Mouse (Mus musculus) forebrain, postnatal 0 days (tissue): ENCODE data around the gene Psors1c2. TPM values are rescaled to one million over a fixed set of nuclear protein-coding genes. Genes with fewer than 3 reads are reported as not detected.
A peak's percentile ranks its signal among the peaks of the same experiment; 100 is the strongest.

Source experiments
- ATAC-seq: fragments of 200-750 bp; cut with Nextera tagmentation; 2 replicates; pipeline ENCODE4 v1.8.0; 2017; ENCODE audit warnings: mild to moderate bottlenecking, moderate library complexity
- DNase-seq: peaks from one replicate; pipeline ENCODE4 v3.0.0-alpha.2; 2015
- H3K27ac ChIP-seq: fragments of 300-500 bp; sonication (generic); 2 replicates; pipeline ENCODE4 v1.5.1; 2014; ENCODE audit warnings: low read depth, mild to moderate bottlenecking, antibody characterized with exemption, low read length, moderate library complexity, mixed read lengths
- H3K27me3 ChIP-seq: fragments of 300-500 bp; sonication (generic); 2 replicates; pipeline ENCODE4 v1.6.1; 2014; ENCODE audit warnings: mild to moderate bottlenecking, low read length, mixed read lengths; ENCODE audit not compliant: insufficient read depth
- H3K36me3 ChIP-seq: fragments of 300-500 bp; sonication (generic); 2 replicates; pipeline ENCODE4 v1.6.1; 2014; ENCODE audit warnings: mild to moderate bottlenecking, moderate library complexity; ENCODE audit not compliant: insufficient read depth
- H3K4me1 ChIP-seq: fragments of 300-500 bp; sonication (generic); 2 replicates; pipeline ENCODE4 v1.6.1; 2014; ENCODE audit warnings: antibody characterized with exemption; ENCODE audit not compliant: insufficient read depth
- H3K4me2 ChIP-seq: fragments of 300-500 bp; sonication (generic); 2 replicates; pipeline ENCODE4 v1.6.1; 2014; ENCODE audit warnings: low read depth, mild to moderate bottlenecking, moderate library complexity
- H3K4me3 ChIP-seq: fragments of 300-500 bp; sonication (generic); 2 replicates; pipeline ENCODE4 v1.5.1; 2014; ENCODE audit warnings: low read depth, low read length, mixed read lengths
- H3K9ac ChIP-seq: fragments of 300-500 bp; sonication (generic); 2 replicates; pipeline ENCODE4 v1.6.1; 2014; ENCODE audit warnings: mild to moderate bottlenecking
- H3K9me3 ChIP-seq: fragments of 300-500 bp; sonication (generic); 2 replicates; pipeline ENCODE4 v1.6.1; 2016; ENCODE audit warnings: low read length
- CTCF ChIP-seq: sonication (generic); IDR thresholded peaks from 2 replicates; pipeline ENCODE4 v1.5.1; 2016; ENCODE audit warnings: antibody characterized with exemption, control low read depth, low read depth
- WGBS: fragments of 180-500 bp; shearing (Covaris S2); extraction: QIAGEN DNeasy Blood & Tissue Kit; methylation state at CpG from one replicate; pipeline ENCODE4 v1.1.7; 2014; 5-methylcytosine and 5-hydroxymethylcytosine counted together
- polyA plus RNA-seq: library from polyadenylated mRNA; unstranded; fragments of >200 nt; fragmentation: Nextera tagmentation; extraction: Ambion mirVana; gene quantifications from 2 replicates; pipeline ENCODE4 v1.2.1, GENCODE M21; 2015
- total RNA-seq: library from RNA; depleted of rRNA; stranded (reverse); fragments of >200 nt; gene quantifications from 2 replicates; pipeline ENCODE4 v1.2.3, GENCODE M21; 2014

The Psors1c2 gene
- total and polyA plus RNA-seq, 2 experiments from 2014 or later = 0.31 to 0.76 TPM

DNA sequence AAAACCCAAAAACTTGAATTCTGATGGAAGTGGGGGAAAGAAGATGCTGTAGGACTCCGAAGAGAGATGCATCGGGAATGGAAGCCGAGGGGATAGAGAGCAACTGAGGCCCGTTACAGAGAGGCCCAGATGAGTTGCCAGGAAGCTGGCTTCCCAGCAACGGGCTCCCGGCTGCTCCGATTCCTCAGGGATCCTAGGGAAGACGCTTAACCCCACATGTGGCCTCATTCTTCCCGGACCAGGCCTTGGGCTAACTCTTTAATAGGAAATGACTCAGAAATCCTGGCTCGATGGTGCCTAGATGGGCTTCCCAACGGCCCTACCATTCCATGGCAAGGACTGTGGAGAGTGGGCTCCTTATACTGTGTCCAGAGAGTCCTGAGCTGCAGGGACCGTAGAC, 15.5 kb upstream of the Psors1c2 start:
- 8% methylated on average over 12 of the region's 12 CpGs for WGBS

DNA sequence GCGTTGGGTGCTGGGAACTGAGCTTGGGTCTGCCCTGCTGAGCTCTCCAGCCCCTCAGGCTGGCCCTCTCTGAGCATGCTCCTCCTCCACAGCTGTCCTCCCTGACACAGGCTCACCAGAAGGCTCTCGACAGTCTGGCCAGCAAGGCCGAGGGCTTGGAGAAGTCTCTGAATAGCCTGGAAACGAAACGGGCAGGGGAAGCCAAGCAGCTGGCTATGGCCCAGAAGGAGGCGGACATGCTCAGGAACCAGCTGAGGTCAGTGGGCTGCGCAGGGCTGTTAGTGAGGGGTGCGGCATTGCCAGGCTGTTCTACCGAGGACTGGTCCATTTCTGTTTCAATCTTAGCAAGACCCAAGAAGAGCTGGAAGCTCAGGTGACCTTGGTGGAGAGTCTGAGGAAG, 8.6 kb upstream of the Psors1c2 start:
- 83% methylated on average over 9 of the region's 9 CpGs for WGBS
- H3K27me3 ChIP-seq = no peaks in the 10 kb centered on the region
- no peak overlapping the region for H3K4me3 ChIP-seq
- ATAC-seq = no peak
- no peak overlapping the region for H3K9ac ChIP-seq
- H3K9me3 ChIP-seq = no peaks in the 10 kb centered on the region
- TF ChIP-seq CTCF = no peak
- H3K4me1 ChIP-seq = no peaks in the 10 kb centered on the region
- DNase-seq = no peak
- no peaks in the 10 kb centered on the region for H3K36me3 ChIP-seq
- H3K4me2 ChIP-seq = no peak overlapping the region
- no peak overlapping the region for H3K27ac ChIP-seq

More for the DNA sequence above, 15.5 kb upstream of the Psors1c2 start:
- no peak for DNase-seq
- Histone ChIP-seq H3K9ac (peak overlapping the region; percentile 37), H3K27ac (no peak overlapping the region), H3K27me3 (no peaks in the 10 kb centered on the region), H3K9me3 (no peaks in the 10 kb centered on the region), H3K4me1 (no peaks in the 10 kb centered on the region; the same call in 1 of the 2 replicates), H3K4me3 (peak overlapping the region; percentile 53), H3K36me3 (no peaks in the 10 kb centered on the region), H3K4me2 (peak overlapping the region; percentile 88)
- no peak for TF ChIP-seq CTCF
- ATAC-seq = no peak

DNA sequence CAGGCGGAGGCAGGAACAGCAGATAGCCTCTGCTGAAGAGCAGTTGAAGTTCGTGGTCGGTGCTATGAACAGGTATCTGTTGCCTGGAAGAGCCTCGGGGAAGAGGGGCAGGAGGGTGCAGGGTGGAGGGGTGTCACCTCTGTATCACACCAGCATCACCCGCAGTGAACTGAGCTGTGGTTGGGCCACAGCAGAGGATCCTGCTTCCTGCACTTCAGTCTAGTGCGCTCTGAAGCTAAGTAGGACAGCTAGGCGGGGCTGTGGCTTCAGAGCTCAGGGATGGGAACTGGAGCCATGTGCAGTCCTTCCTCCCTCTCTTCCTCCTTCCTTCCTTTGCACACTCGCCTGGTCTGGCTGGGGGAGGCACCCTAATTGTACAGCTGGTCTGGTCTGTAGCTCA, 6.4 kb upstream of the Psors1c2 start:
- 87% methylated on average over 8 of the region's 8 CpGs for WGBS
- TF ChIP-seq CTCF = no peak
- ATAC-seq = no peak

DNA sequence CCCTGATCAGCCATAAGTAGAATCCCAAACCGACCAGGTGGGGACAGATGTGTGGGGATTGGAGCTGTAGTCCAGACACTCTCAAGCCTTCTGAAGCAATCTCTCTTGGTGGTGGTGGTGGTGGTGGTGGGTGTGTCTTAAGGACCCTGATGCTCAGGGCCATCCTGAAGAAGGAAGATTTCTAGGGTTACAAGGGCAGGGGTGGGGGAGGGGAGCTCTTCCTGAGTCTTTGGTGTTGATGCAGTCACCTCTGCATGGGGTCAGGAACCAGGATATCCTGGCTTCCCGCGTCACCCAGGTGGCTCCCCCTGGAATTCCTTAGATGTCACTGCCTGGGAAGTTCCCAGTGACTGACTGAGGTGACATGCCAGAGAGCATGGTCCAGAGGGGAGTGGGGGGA, 641 bp upstream of the Psors1c2 start:
- WGBS = 25% methylated on average over 3 of the region's 3 CpGs
- ATAC-seq (no peak), DNase-seq (no peak)
- Histone ChIP-seq H3K27me3 (no peaks in the 10 kb centered on the region), H3K9ac (no peak overlapping the region), H3K36me3 (no peaks in the 10 kb centered on the region), H3K9me3 (no peaks in the 10 kb centered on the region), H3K27ac (no peak overlapping the region), H3K4me1 (no peaks in the 10 kb centered on the region), H3K4me3 (no peak overlapping the region), H3K4me2 (no peak overlapping the region)
- no peak for TF ChIP-seq CTCF

More for the DNA sequence above, 6.4 kb upstream of the Psors1c2 start:
- no peak for DNase-seq
- no peak overlapping the region for H3K27ac ChIP-seq
- H3K4me1 ChIP-seq = no peaks in the 10 kb centered on the region
- H3K36me3 ChIP-seq = no peaks in the 10 kb centered on the region
- H3K4me2 ChIP-seq = no peak overlapping the region
- no peaks in the 10 kb centered on the region for H3K9me3 ChIP-seq
- H3K4me3 ChIP-seq = no peak overlapping the region
- no peak overlapping the region for H3K9ac ChIP-seq
- H3K27me3 ChIP-seq = no peaks in the 10 kb centered on the region

DNA sequence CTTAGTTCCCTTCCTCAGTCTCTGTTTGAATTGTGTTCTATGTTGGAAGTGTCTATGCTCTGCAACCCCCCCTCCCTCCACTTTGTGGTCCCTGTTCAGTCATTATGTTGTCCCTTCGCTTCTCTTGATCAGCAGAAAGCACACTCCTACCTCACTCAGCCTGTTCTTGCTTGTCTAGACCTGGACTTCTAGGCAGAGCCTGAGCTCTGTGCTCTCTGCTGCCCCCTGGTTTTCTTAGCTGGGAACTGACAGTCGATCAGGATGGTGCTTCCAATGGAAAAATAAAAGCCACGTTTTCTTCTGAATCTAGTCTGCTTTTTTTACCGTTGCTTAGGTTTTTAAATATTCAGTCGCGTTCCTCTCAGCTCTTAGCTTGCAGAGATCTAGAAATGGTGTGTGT, 1.3 kb downstream of the Psors1c2 start:
- Histone ChIP-seq H3K9me3 (no peaks in the 10 kb centered on the region), H3K9ac (no peak overlapping the region), H3K4me2 (no peak overlapping the region), H3K27me3 (no peaks in the 10 kb centered on the region), H3K27ac (no peak overlapping the region), H3K36me3 (no peaks in the 10 kb centered on the region), H3K4me1 (no peaks in the 10 kb centered on the region), H3K4me3 (no peak overlapping the region)
- WGBS = 10% methylated on average over 6 of the region's 6 CpGs
- peak; percentile 94 for TF ChIP-seq CTCF
- ATAC-seq = peak; percentile 90
- DNase-seq = peak; percentile 87

DNA sequence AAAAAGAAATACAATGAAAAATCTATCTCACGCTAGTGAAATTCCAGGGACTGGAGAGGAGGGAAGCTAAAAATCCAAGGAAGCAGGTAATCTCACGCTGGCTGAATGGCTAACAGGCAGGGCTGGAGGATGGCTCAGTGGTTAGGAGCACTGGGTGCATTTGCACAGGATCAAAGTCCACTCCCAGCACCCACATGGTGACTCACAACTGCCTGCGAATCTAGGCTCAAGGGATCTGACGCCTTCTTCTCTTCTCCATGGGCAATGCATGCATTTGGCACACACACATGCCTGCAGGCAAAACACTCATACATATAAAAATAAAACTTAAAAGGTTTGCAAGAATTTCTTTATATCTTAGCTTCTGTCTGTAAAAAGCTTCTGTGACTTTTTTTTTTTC, 4.4 kb downstream of the Psors1c2 start:
- Histone ChIP-seq H3K27ac (no peak overlapping the region), H3K4me1 (no peaks in the 10 kb centered on the region), H3K4me2 (no peak overlapping the region), H3K9ac (no peak overlapping the region), H3K27me3 (no peaks in the 10 kb centered on the region), H3K9me3 (no peaks in the 10 kb centered on the region), H3K36me3 (no peaks in the 10 kb centered on the region), H3K4me3 (no peak overlapping the region)
- no peak for ATAC-seq
- no peak for TF ChIP-seq CTCF
- WGBS = 87% methylated on average over 4 of the region's 4 CpGs
- DNase-seq = no peak

DNA sequence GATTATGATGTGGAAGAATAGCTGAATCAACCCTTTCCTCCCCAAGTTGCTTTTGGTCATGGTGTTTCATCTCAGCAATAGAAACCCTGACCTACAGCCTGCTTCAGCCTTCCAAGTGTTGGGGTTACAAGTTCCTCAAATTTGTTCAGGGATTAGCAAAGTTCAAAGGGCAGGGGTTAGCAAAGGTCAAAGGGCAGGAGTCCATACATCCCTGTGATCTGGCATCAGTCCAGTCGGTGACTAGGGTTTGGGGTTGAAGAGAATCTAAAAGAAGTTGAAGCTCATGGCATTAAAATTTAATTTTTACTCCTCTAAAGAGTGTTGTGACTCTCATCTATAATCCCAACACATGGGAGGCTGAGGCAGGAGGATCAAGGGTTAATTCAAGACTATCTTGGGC, 5.5 kb downstream of the Psors1c2 start:
- Histone ChIP-seq H3K9ac (no peak overlapping the region), H3K27me3 (no peaks in the 10 kb centered on the region), H3K36me3 (no peaks in the 10 kb centered on the region), H3K4me3 (no peak overlapping the region), H3K4me1 (no peaks in the 10 kb centered on the region), H3K4me2 (no peak overlapping the region), H3K27ac (no peak overlapping the region), H3K9me3 (no peaks in the 10 kb centered on the region)
- DNase-seq = no peak
- no peak for TF ChIP-seq CTCF
- WGBS = 78% methylated on average over 1 of the region's 1 CpGs
- no peak for ATAC-seq

DNA sequence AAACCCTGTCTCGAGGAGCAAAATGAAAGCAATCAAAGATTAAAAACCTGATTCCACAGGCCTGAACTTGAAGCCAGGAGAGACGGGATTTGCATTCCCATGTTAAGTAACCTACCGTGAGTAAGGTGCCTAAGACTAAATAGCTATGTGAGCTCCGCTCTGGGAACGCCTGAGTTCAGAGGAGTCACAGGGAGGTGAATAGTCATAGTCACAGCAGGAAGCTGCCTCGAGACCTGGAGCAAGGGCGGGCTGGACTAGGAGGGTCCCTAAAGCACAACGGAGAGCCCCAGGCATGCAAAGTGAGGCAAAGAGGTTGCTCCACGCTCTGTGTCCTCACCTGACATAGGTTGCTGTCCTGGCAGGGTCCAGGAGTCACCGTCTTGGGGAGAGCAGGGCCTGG, 6.5 kb downstream of the Psors1c2 start:
- TF ChIP-seq CTCF = no peak
- no peak overlapping the region for H3K9ac ChIP-seq
- no peaks in the 10 kb centered on the region for H3K4me1 ChIP-seq
- no peaks in the 10 kb centered on the region for H3K27me3 ChIP-seq
- no peak overlapping the region for H3K4me2 ChIP-seq
- ATAC-seq (no peak), DNase-seq (no peak)
- no peak overlapping the region for H3K4me3 ChIP-seq
- no peak overlapping the region for H3K27ac ChIP-seq
- H3K36me3 ChIP-seq = no peaks in the 10 kb centered on the region
- 52% methylated on average over 10 of the region's 10 CpGs for WGBS
- no peaks in the 10 kb centered on the region for H3K9me3 ChIP-seq
